Mouse (Mus musculus) ES-E14 (cell line): Measurements from ENCODE around the gene Cacna1f.

ENCODE experiments used
- HCFC1 ChIP-seq: IDR thresholded peaks from 2 replicates; pipeline ENCODE4 v1.6.1; 2012; ENCODE audit warnings: low read length, inconsistent platforms, borderline replicate concordance; ENCODE audit not compliant: insufficient read depth
- MAFK ChIP-seq: IDR thresholded peaks from 2 replicates; pipeline ENCODE4 v1.6.1; 2014; ENCODE audit warnings: mild to moderate bottlenecking, low read depth, low read length, inconsistent platforms; ENCODE audit not compliant: insufficient read depth
- ZC3H11A ChIP-seq: IDR thresholded peaks from 2 replicates; pipeline ENCODE4 v1.6.1; 2012; ENCODE audit warnings: low read depth, mild to moderate bottlenecking, inconsistent platforms, low read length, borderline replicate concordance

DNA sequence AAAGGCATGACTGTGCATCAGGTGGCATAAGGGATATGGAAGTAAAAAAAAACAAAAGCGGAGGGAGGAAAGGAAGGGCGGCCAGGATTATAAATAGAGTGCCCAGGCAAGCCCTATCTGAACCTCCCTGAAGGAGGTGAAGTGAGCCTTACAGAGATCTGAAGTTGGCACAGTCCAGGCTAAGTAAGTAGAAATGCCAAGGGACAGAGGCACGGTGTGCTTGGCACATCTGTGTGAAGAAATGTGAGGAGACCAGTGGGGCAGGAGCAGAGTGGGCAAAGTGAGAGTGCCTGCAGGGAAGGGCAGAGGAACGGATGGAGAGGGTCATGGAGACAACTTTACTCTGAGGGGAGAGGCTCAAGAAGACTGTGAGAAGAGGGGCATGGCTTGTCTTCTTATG, 54.2 kb downstream of the Cacna1f start:
- TF ChIP-seq MAFK (no peak), ZC3H11A (no peak), HCFC1 (no peak)
